Mouse (Mus musculus) CD4-positive, CD25-positive, alpha-beta regulatory T cell, adult 2 months (primary cell): ENCODE measurements around the gene Tuba3b.
A peak's percentile ranks its signal among the peaks of the same experiment; 100 is the strongest.

Experiments used
- DNase-seq: peaks from one replicate; pipeline ENCODE4 v3.0.0-alpha.2; 2012; ENCODE audit warnings: low read depth, low spot score

The Tuba3b gene

GRCm38 (mm10) chr6:145605203-145605602 lies 10.4 kb upstream of the Tuba3b start:
- DNase-seq: no peak

- DNase-seq: no peak
These were observed 7.8 kb upstream of the Tuba3b start for GRCm38 (mm10) chr6:145607746-145608145.

GRCm38 (mm10) chr6:145608693-145609092 lies 6.9 kb upstream of the Tuba3b start:
- no peak for DNase-seq

GRCm38 (mm10) chr6:145610901-145611300 lies 4.7 kb upstream of the Tuba3b start:
- DNase-seq: no peak

- no peak for DNase-seq
These were observed 2.9 kb upstream of the Tuba3b start for GRCm38 (mm10) chr6:145612611-145613010.

GRCm38 (mm10) chr6:145614219-145614618 lies 1.3 kb upstream of the Tuba3b start, which contains the start of gene Lmntd1:
TSS of gene Lmntd1 (minus strand) at chr6:145614319.
- no peak for DNase-seq

GRCm38 (mm10) chr6:145616402-145617229 lies 1.1 kb downstream of the Tuba3b start:
- DNase-seq: peak; percentile 58

- DNase-seq: no peak
These were observed 7.6 kb downstream of the Tuba3b start for GRCm38 (mm10) chr6:145623141-145623540.

GRCm38 (mm10) chr6:145630269-145630668 lies 14.7 kb downstream of the Tuba3b start:
- no peak for DNase-seq

GRCm38 (mm10) chr6:145634454-145634853 lies 18.9 kb downstream of the Tuba3b start:
- no peak for DNase-seq

- no peak for DNase-seq
These were observed 21.1 kb downstream of the Tuba3b start for GRCm38 (mm10) chr6:145636682-145637081.

GRCm38 (mm10) chr6:145638248-145638647 lies 22.7 kb downstream of the Tuba3b start:
- DNase-seq: no peak

- DNase-seq: no peak
These were observed 25.5 kb downstream of the Tuba3b start for GRCm38 (mm10) chr6:145640971-145641506.

- no peak for DNase-seq
These were observed 36.4 kb downstream of the Tuba3b start for GRCm38 (mm10) chr6:145651976-145652375.

GRCm38 (mm10) chr6:145652986-145653385 lies 37.4 kb downstream of the Tuba3b start:
- no peak for DNase-seq

- DNase-seq: no peak
These were observed 38.1 kb downstream of the Tuba3b start for GRCm38 (mm10) chr6:145653626-145654025.

- no peak for DNase-seq
These were observed 38.7 kb downstream of the Tuba3b start for GRCm38 (mm10) chr6:145654062-145654836.

GRCm38 (mm10) chr6:145655678-145656077 lies 40.1 kb downstream of the Tuba3b start:
- no peak for DNase-seq

- DNase-seq: no peak
These were observed 41.4 kb downstream of the Tuba3b start for GRCm38 (mm10) chr6:145656740-145657591.

- DNase-seq: no peak
These were observed 43.6 kb downstream of the Tuba3b start for GRCm38 (mm10) chr6:145659116-145659515.

GRCm38 (mm10) chr6:145660943-145661342 lies 45.4 kb downstream of the Tuba3b start:
- DNase-seq: no peak
